Mouse (Mus musculus): ENCODE data around the gene Olfr448.
A peak's percentile ranks its signal among the peaks of the same experiment; 100 is the strongest.

Gene Olfr448

DNA sequence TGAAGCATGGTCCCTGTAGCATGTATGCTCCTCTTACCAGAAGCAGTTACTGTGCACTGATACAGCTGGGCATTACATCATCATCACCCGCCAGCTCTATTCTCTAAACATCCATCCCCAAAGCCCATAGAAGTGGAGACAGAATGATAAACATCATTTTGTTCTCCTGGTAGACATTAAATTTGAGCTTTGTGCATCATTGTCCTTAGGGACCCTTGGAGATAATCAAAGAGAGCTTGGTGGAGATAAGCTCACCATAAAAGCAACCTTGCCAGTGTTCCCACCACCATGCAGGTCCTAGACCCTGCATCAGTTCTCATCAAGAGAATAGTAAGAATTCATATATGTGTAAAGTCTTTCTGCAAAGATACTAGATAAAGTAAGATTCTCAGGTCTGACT lies at the start of gene Olfr448:
TSS of gene Olfr448 (plus strand) at position 301 of the 400 bp plus-strand sequence.
- ATAC-seq (ENCODE audit: insufficient number of reproducible peaks, low FRiP score, low TSS enrichment), result no peak

GRCm38 (mm10) chr6:42860222-42860819 lies 29.9 kb upstream of the Olfr448 start:
- ATAC-seq (ENCODE audit: insufficient number of reproducible peaks, low FRiP score, low TSS enrichment), result peak; percentile 61; the same call in 1 of the 2 replicates

DNA sequence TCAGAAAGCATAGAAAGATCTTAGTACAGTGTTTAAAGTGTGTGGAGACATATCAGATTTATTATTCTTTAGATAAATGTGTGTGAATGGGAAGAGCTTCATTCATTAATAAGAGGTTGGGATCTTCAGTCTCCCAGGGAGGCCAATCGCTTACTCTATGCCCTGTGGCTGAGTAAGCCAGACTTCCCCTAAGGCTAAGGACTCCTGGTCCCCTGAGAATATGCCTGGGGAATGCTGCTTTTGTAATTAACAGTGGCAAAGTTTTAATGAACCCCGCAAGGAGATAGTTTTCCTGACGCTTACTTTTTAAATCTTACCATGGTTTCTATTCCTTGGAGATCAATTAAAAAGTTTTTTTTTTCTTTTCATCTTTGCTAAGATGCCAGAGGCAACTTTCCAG lies 20.5 kb upstream of the Olfr448 start:
- no peak for ATAC-seq (ENCODE audit: insufficient number of reproducible peaks, low FRiP score, low TSS enrichment)

DNA sequence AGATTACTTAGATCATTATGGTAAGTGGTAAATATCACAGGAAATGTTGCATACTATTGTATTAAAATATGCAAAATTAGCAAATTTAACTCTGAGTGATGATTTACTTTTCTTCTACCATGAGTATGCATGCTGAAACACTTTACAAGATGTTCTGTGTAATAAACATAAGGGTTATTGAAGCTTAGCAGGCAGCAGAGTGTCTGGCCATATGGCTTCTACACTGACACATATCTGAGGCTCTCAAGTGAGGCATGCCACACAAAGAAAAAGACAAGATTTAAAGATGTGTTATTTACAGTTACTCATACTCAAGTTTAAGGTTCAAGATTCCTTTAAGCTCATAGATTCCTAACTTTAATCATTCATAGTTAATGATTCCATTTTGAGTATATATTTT lies 13.9 kb upstream of the Olfr448 start:
- no peak for ATAC-seq (ENCODE audit: insufficient number of reproducible peaks, low FRiP score, low TSS enrichment)

DNA sequence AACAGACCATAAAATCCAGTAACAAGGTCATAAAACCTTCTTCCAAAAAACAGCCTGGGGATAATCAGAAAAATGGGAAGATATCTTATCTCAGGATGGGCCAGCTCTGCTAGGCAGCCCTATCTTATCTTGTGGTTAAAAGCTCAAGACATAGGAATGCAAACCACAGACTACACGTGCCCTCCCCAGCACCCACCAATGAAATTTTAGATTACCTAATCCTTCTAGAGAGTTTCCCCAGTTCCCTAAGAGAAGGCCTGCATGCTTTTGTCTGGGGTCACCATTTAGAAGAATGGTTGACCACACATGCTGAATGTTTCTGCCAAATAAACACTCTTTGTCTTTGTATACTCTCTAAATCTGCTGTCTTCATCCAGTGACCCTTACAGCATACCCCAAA lies 10.1 kb downstream of the Olfr448 start:
- no peak for ATAC-seq (ENCODE audit: insufficient number of reproducible peaks, low FRiP score, low TSS enrichment)

DNA sequence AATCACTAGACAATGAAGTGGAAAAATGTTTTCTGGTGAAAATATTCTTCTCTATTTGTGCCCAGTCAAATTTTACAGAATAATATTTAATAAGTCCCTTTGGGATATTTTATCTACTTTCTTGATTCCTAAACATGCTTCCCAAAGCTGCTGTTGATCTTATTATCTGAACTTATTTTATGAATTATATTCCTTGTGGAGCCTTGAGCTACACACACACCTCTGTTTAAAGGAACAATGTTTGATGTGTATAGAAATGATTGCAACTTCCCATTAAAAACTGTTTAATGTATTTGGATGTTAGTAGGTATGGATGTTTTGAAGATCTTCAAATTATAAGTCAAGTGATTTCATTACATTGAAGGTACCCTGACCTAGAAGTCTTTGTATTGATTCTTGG lies 18.3 kb downstream of the Olfr448 start, which contains the start of gene Olfr447:
TSS of gene Olfr447 (plus strand) at position 301 of the 400 bp plus-strand sequence.
- ATAC-seq (ENCODE audit: insufficient number of reproducible peaks, low FRiP score, low TSS enrichment), result no peak

GRCm38 (mm10) chr6:42921077-42921476 lies 30.8 kb downstream of the Olfr448 start, which contains the start of gene Olfr446:
Olfr446 (plus strand) TSS chr6:42921377.
- ATAC-seq (ENCODE audit: insufficient number of reproducible peaks, low FRiP score, low TSS enrichment), result no peak

Data from cerebellum, adult (tissue).